Mouse (Mus musculus): ENCODE results near the gene Gm10320. TPM values are rescaled to one million over a fixed set of nuclear protein-coding genes. Genes with fewer than 3 reads are reported as not detected.

Gm10320 gene
- polyA plus RNA-seq, 1 experiment from 2014 or later = 0.76 TPM

DNA sequence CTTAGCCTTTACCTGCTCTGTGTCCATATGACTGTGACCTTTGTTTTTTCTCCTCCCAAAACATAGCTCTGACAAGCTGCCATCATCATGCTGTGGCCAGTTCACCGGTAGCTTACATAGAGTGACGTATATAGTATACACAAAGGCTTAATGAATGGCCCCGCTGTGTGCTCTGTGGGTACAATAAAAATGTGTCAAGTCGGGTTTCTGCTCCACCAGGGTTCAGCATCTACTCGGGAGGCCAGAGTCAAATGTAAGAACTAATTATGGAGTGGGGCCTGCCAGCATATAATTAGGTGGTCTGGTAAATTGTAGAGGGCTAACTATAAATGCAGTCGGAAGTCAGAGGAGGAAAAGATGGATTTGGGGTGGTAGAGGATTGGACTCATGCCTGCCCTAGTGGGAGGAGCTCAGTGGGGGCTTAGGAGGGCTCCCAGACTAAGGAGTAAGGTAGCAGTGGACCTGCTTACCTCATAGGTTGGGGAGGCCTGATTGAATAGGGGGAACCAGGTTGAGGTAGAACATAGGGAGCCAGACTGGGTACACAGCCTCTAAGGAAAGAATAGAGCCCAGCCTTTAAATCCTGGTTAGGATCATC is 32.0 kb upstream of the Gm10320 start:
- H3K27ac ChIP-seq = no peak overlapping the region
- WGBS (ENCODE audit: insufficient replicate concordance) = 69% methylated on average over 6 of the region's 6 CpGs
- H3K4me2 ChIP-seq = no peak overlapping the region
- no peaks in the 10 kb centered on the region for H3K4me1 ChIP-seq (replicated peaks)
- no peaks in the 10 kb centered on the region for H3K27me3 ChIP-seq
- DNase-seq (no peak), ATAC-seq (ENCODE audit: low read depth) (no peak)
- no peak overlapping the region for H3K4me3 ChIP-seq (replicated peaks)
- no peaks in the 10 kb centered on the region for H3K9me3 ChIP-seq (replicated peaks)
- H3K9ac ChIP-seq = no peak overlapping the region
- no peaks in the 10 kb centered on the region for H3K36me3 ChIP-seq

GRCm38 (mm10) chr13:98518341-98518740 is 26.5 kb upstream of the Gm10320 start:
- 23% methylated on average over 11 of the region's 11 CpGs for WGBS (ENCODE audit: insufficient replicate concordance)
- no peak for ATAC-seq (ENCODE audit: low read depth)
- Histone ChIP-seq H3K27me3 (no peaks in the 10 kb centered on the region), H3K9ac (no peak overlapping the region), H3K4me2 (no peak overlapping the region), H3K4me3 (replicated peaks) (no peak overlapping the region), H3K9me3 (replicated peaks) (no peaks in the 10 kb centered on the region), H3K36me3 (no peaks in the 10 kb centered on the region), H3K27ac (no peak overlapping the region), H3K4me1 (replicated peaks) (no peaks in the 10 kb centered on the region)
- DNase-seq = no peak

DNA sequence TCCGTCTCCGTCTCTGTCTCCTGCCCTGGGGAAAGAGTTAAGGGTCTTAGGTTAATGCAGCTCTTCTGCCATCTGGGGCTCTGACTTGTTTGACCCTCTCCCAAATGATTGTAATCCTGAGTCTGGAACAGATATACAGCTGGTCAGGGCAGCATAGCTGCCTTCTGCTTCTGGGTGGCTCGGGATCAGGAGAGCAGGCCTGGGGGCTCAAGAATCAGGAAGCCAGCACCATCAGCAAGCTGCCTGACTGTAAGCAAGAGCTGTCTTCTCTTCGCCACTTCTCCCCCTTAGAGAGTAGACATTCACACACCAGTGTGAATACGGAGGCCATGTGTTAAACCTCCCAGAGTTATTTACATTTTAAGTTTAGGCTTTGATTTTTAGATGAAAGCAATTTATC is 25.9 kb upstream of the Gm10320 start:
- ATAC-seq (ENCODE audit: low read depth) (no peak), DNase-seq (no peak)
- WGBS (ENCODE audit: insufficient replicate concordance) = 55% methylated on average over 5 of the region's 5 CpGs
- H3K36me3 ChIP-seq = no peaks in the 10 kb centered on the region
- H3K9ac ChIP-seq = no peak overlapping the region
- no peak overlapping the region for H3K27ac ChIP-seq
- H3K9me3 ChIP-seq (replicated peaks) = no peaks in the 10 kb centered on the region
- H3K4me3 ChIP-seq (replicated peaks) = no peak overlapping the region
- H3K4me1 ChIP-seq (replicated peaks) = no peaks in the 10 kb centered on the region
- H3K27me3 ChIP-seq = no peaks in the 10 kb centered on the region
- H3K4me2 ChIP-seq = no peak overlapping the region

- Histone ChIP-seq H3K9ac (no peak overlapping the region), H3K36me3 (no peaks in the 10 kb centered on the region), H3K4me1 (replicated peaks) (no peaks in the 10 kb centered on the region), H3K4me2 (no peak overlapping the region), H3K27me3 (no peaks in the 10 kb centered on the region), H3K27ac (no peak overlapping the region), H3K4me3 (replicated peaks) (no peak overlapping the region), H3K9me3 (replicated peaks) (no peaks in the 10 kb centered on the region)
- 72% methylated on average over 4 of the region's 4 CpGs for WGBS (ENCODE audit: insufficient replicate concordance)
- DNase-seq (no peak), ATAC-seq (ENCODE audit: low read depth) (no peak)
Observed at GRCm38 (mm10) chr13:98516985-98517384, 25.2 kb upstream of the Gm10320 start.

DNA sequence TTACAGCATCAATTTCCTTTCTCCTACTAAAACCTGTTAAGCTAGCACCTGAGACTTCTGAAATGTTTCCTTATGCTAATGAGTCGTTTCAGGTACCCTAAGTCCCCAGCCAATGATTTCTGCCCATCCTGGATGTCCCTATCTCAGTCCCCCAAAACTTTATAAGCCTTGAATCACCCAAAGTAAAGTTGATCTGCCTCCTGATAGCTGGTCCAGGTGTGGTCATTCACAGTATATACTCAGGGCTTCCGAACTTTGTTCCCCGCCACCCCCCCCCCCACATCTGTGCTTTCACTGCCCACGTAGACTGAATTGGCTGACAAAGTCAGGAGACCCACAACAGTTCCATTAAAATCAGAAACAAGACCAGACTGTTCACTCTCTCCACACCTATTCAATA is 20.3 kb upstream of the Gm10320 start:
- H3K36me3 ChIP-seq = no peaks in the 10 kb centered on the region

DNA sequence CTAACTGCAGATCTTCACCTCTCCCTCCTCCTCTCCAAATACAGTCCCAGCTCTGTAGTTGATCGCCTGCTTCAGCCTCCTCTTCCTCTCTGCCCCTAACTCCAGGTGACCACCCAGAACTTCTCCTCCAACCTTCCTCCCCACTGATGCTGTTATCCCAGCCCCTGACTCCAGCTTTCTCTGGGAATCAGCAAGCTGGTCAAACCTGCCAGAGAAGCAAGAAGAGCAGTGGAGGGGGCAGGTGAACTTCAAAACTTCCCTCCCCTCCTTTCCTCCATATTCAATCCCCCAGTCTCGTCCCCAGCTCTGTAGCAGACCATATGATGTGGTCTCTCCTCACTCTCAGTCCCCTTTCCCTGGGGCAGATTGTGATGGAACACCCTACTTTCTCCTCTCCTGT is 15.9 kb upstream of the Gm10320 start:
- ATAC-seq (ENCODE audit: low read depth) (no peak), DNase-seq (no peak)
- no peak overlapping the region for H3K9ac ChIP-seq
- 25% methylated on average over 2 of the region's 2 CpGs for WGBS (ENCODE audit: insufficient replicate concordance)
- H3K36me3 ChIP-seq = no peaks in the 10 kb centered on the region
- peaks cover 60% of the 10 kb centered on the region for H3K27me3 ChIP-seq
- H3K9me3 ChIP-seq (replicated peaks) = no peaks in the 10 kb centered on the region
- no peak overlapping the region for H3K4me2 ChIP-seq
- no peak overlapping the region for H3K27ac ChIP-seq
- H3K4me1 ChIP-seq (replicated peaks) = 0 out of 2 replicates have a peak, but pooled peaks cover 6% of the 10 kb centered on the region
- no peak overlapping the region for H3K4me3 ChIP-seq (replicated peaks)

More for the DNA sequence above, 20.3 kb upstream of the Gm10320 start:
- H3K27ac ChIP-seq = no peak overlapping the region
- peaks cover 16% of the 10 kb centered on the region for H3K27me3 ChIP-seq
- WGBS (ENCODE audit: insufficient replicate concordance) = 60% methylated on average over 4 of the region's 4 CpGs
- no peaks in the 10 kb centered on the region for H3K9me3 ChIP-seq (replicated peaks)
- H3K4me2 ChIP-seq = no peak overlapping the region
- H3K4me1 ChIP-seq (replicated peaks) = no peaks in the 10 kb centered on the region
- no peak overlapping the region for H3K4me3 ChIP-seq (replicated peaks)
- no peak for ATAC-seq (ENCODE audit: low read depth)
- H3K9ac ChIP-seq = no peak overlapping the region
- no peak for DNase-seq

GRCm38 (mm10) chr13:98506496-98506895 is 14.7 kb upstream of the Gm10320 start:
- WGBS (ENCODE audit: insufficient replicate concordance) = 5% methylated on average over 4 of the region's 4 CpGs
- no peak for DNase-seq

GRCm38 (mm10) chr13:98505989-98506388 is 14.2 kb upstream of the Gm10320 start:
- no peak overlapping the region for H3K4me2 ChIP-seq
- no peaks in the 10 kb centered on the region for H3K9me3 ChIP-seq (replicated peaks)
- no peak overlapping the region for H3K9ac ChIP-seq
- no peak overlapping the region for H3K27ac ChIP-seq
- ATAC-seq (ENCODE audit: low read depth) = no peak
- no peaks in the 10 kb centered on the region for H3K36me3 ChIP-seq
- peaks cover 77% of the 10 kb centered on the region for H3K27me3 ChIP-seq
- no peak for DNase-seq
- 14% methylated on average over 6 of the region's 6 CpGs for WGBS (ENCODE audit: insufficient replicate concordance)
- no peak overlapping the region for H3K4me3 ChIP-seq (replicated peaks)
- H3K4me1 ChIP-seq (replicated peaks) = 0 out of 2 replicates have a peak, but pooled peaks cover 6% of the 10 kb centered on the region

More at GRCm38 (mm10) chr13:98506496-98506895, 14.7 kb upstream of the Gm10320 start:
- no peaks in the 10 kb centered on the region for H3K36me3 ChIP-seq
- H3K27ac ChIP-seq = no peak overlapping the region
- H3K9me3 ChIP-seq (replicated peaks) = no peaks in the 10 kb centered on the region
- no peak overlapping the region for H3K9ac ChIP-seq
- no peak for ATAC-seq (ENCODE audit: low read depth)
- no peak overlapping the region for H3K4me3 ChIP-seq (replicated peaks)
- no peak overlapping the region for H3K4me2 ChIP-seq
- 0 out of 2 replicates have a peak, but pooled peaks cover 6% of the 10 kb centered on the region for H3K4me1 ChIP-seq (replicated peaks)
- H3K27me3 ChIP-seq = peaks cover 72% of the 10 kb centered on the region

DNA sequence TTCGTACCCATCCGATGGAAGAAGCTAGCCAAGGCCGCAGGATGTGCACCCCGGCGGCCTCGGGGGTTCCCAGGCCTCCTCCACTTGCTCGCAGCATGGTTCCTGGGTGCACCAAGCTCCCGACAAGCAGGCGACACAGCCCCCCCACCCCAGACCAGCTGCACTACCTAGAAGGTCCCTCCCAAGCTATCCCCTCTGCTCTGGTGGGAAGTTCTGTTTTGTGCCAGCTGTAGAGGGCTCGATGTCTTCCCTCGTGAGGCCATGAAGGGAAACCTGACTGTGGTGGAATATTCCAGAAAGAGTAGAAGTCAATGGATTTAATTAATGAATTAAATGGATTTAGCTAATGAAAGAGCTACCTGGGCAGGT is 13.7 kb upstream of the Gm10320 start:
- Histone ChIP-seq H3K36me3 (no peaks in the 10 kb centered on the region), H3K9ac (no peak overlapping the region), H3K27me3 (peaks cover 82% of the 10 kb centered on the region), H3K4me2 (no peak overlapping the region), H3K4me3 (replicated peaks) (no peak overlapping the region), H3K9me3 (replicated peaks) (no peaks in the 10 kb centered on the region), H3K27ac (no peak overlapping the region), H3K4me1 (replicated peaks) (0 out of 2 replicates have a peak, but pooled peaks cover 6% of the 10 kb centered on the region)
- ATAC-seq (ENCODE audit: low read depth) (no peak), DNase-seq (no peak)
- WGBS (ENCODE audit: insufficient replicate concordance) = 7% methylated on average over 11 of the region's 11 CpGs

GRCm38 (mm10) chr13:98504661-98505488 is 13.1 kb upstream of the Gm10320 start:
- ATAC-seq (ENCODE audit: low read depth) (no peak), DNase-seq (no peak)
- Histone ChIP-seq H3K9ac (no peak overlapping the region), H3K4me2 (peak overlapping the region; percentile 30; the same call in 1 of the 2 replicates), H3K27ac (no peak overlapping the region), H3K9me3 (replicated peaks) (no peaks in the 10 kb centered on the region), H3K4me3 (replicated peaks) (peak overlapping the region; percentile 21), H3K27me3 (peaks cover 88% of the 10 kb centered on the region), H3K36me3 (no peaks in the 10 kb centered on the region), H3K4me1 (replicated peaks) (0 out of 2 replicates have a peak, but pooled peaks cover 6% of the 10 kb centered on the region)
- WGBS (ENCODE audit: insufficient replicate concordance) = 1% methylated on average over 46 of the region's 51 CpGs

DNA sequence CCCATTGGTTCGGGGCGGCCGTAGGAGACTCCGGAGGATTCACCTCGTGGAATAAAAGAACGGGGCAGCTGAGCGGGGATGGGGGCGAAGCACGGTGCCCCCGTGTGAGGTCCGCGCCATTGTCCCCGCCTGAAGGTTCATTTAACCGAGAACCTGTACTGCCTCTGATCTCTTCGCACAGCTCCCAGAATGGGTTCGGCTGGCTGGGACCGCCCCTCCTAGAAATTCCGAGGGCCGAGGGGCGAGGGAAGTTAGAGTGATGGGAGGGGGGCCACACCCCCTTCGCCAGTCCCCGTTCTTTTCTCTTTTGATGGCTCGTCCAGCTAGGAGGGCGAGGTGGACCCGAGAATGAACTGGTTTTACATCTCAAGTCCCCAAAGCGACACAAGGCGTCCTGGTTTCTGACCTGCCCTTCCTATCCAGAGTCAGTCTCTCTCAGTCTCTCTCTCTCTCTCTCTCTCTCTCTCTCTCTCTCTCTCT is 12.4 kb upstream of the Gm10320 start:
- Histone ChIP-seq H3K9me3 (replicated peaks) (no peaks in the 10 kb centered on the region), H3K4me3 (replicated peaks) (no peak overlapping the region), H3K27ac (no peak overlapping the region), H3K36me3 (no peaks in the 10 kb centered on the region), H3K27me3 (peaks cover 92% of the 10 kb centered on the region), H3K4me2 (peak overlapping the region; percentile 19), H3K4me1 (replicated peaks) (0 out of 2 replicates have a peak, but pooled peaks cover 6% of the 10 kb centered on the region), H3K9ac (no peak overlapping the region)
- DNase-seq (no peak), ATAC-seq (ENCODE audit: low read depth) (no peak)
- WGBS (ENCODE audit: insufficient replicate concordance) = under 1% methylated on average over 27 of the region's 27 CpGs

All from liver, embryonic 13.5 days (tissue).